Mouse (Mus musculus) Patski (cell line): ENCODE results near the gene Cd2bp2. TPM values are rescaled to one million over a fixed set of nuclear protein-coding genes. Genes with fewer than 3 reads are reported as not detected.

Experiments
- ATAC-seq: fragments of 100-300 bp; one replicate; pipeline ENCODE4 v1.8.0; 2021
- CTCF ChIA-PET: fragments of 350-600 bp; sonication (Branson Sonifier 250); formaldehyde crosslinking; loops from one replicate; lab custom pipeline; 2022; ENCODE audit warnings: inconsistent platforms; lab: Charles Lee
- POLR2A ChIA-PET: fragments of 350-600 bp; sonication (Branson Sonifier 250); formaldehyde crosslinking; loops from one replicate; lab custom pipeline; 2022; ENCODE audit warnings: antibody characterized with exemption, inconsistent platforms; lab: Charles Lee
- DNase-seq: peaks from one replicate; pipeline ENCODE4 v3.0.0-alpha.2; 2011; ENCODE audit warnings: low read depth, low spot score
- H3K27me3 ChIP-seq: fragments of 371-371 bp; one replicate; pipeline ENCODE4 v1.5.1; 2021
- CTCF ChIP-seq: fragments of 100-300 bp; IDR thresholded peaks from one replicate; pipeline ENCODE4 v1.5.1; 2021
- in situ Hi-C: fragments of 300-500 bp; cut with MboI; formaldehyde crosslinking; loops from 3 replicates; pipeline ENCODE4 v1.11.1; 2018; ENCODE audit warnings: low pct_unique_long_range_greater_than_20kb, mixed read lengths
- polyA plus RNA-seq: library from polyadenylated mRNA; unstranded; gene quantifications from one replicate; pipeline ENCODE4 v1.2.3, GENCODE M21; 2021

Cd2bp2 gene
- polyA plus RNA-seq, 1 experiment from 2014 or later: 66.6 TPM

GRCm38 (mm10) chr7:127217475-127217874, 21.6 kb upstream of the Cd2bp2 start:
- POLR2A ChIA-PET: interaction anchor here (0.8 kb wide), 1 partner anchor 8 kb away, joined by 3 read pairs; no protein-coding TSS in a partner anchor
- ATAC-seq (no peak), DNase-seq (no peak)
- no peak for TF ChIP-seq CTCF
- in situ Hi-C loops: no loop called here
- CTCF ChIA-PET: interaction anchor here (3.1 kb wide), 1 partner anchor 12 kb away, joined by 18 read pairs; no protein-coding TSS in a partner anchor
- no peaks in the 10 kb centered on the region for H3K27me3 ChIP-seq

- CTCF ChIA-PET: interaction anchor here (3.1 to 3.5 kb wide), 2 partner anchors 13 kb away, joined by 18 to 27 read pairs; no protein-coding TSS in a partner anchor
- H3K27me3 ChIP-seq: no peaks in the 10 kb centered on the region
- POLR2A ChIA-PET: no interaction called here
- in situ Hi-C loops: no loop called here
- no peak for TF ChIP-seq CTCF
- DNase-seq (no peak), ATAC-seq (no peak)
These were observed 20.5 kb upstream of the Cd2bp2 start for GRCm38 (mm10) chr7:127216307-127216706.

DNA sequence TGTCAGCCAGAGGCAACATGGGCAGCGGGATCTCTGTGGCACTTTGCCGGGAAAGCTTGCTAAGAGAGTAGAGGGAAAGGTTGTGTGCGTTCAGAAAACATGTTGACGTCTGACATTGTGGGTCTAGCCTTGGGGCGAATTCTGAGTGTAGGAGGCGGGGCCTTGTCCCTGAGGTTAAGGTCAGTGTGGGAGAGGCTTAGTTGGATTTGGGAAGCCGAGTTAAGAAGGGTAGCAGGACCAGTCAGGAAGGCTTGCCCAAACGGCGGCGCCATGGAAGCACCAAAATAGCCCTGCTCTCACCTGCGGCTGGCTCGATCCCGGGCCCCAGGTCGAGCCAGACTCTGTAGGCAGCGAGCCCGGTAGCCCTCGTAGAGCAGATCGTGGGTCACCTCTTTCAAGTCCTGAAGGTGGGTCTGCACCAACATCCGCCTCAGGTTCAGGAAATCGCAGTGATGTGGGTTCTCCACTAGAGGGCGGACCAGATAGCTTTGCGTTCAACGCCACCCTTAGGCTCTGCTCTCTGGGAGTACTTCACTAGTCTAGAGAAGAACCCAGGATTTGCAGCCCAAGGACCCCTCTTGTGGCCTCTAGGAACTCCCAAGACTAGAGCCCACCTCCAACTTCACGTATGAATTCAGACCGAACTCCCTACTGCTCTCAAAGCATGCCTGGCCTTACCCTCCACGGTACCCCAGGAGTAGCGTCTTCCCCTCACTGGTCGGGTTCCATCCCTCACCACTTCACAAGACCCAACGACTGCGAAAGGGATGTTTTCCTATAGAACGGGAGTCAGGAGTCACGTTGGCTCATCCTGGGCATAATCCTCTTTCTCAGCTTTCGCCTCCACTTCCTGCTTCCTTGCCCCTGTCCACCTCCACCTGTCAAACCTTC, 19.4 kb upstream of the Cd2bp2 start:
- ATAC-seq (peak; percentile 29), DNase-seq (no peak)
- CTCF ChIA-PET: interaction anchor here (1.3 to 3.5 kb wide), 2 partner anchors 14 to 71 kb away, joined by 3 to 27 read pairs; no protein-coding TSS in a partner anchor
- POLR2A ChIA-PET: no interaction called here
- in situ Hi-C loops: no loop called here
- no peak for TF ChIP-seq CTCF
- no peaks in the 10 kb centered on the region for H3K27me3 ChIP-seq

- TF ChIP-seq CTCF: no peak
- in situ Hi-C loops: no loop called here
- ChIA-PET CTCF (interaction anchor here (1.1 to 3.5 kb wide), 3 partner anchors 15 to 70 kb away, joined by 3 to 27 read pairs (median 3); no protein-coding TSS in a partner anchor), POLR2A (no interaction called here)
- ATAC-seq: no peak
- DNase-seq: no peak
- no peaks in the 10 kb centered on the region for H3K27me3 ChIP-seq
These were observed 18.7 kb upstream of the Cd2bp2 start for GRCm38 (mm10) chr7:127214521-127214920.

GRCm38 (mm10) chr7:127213930-127214329, 18.1 kb upstream of the Cd2bp2 start:
- DNase-seq: no peak
- no peak for ATAC-seq
- in situ Hi-C loops: no loop called here
- CTCF ChIA-PET: interaction anchor here (1.1 to 3.5 kb wide), 4 partner anchors 9 to 70 kb away, joined by 3 to 27 read pairs (median 4); no protein-coding TSS in a partner anchor
- no peaks in the 10 kb centered on the region for H3K27me3 ChIP-seq
- POLR2A ChIA-PET: no interaction called here
- no peak for TF ChIP-seq CTCF

GRCm38 (mm10) chr7:127213485-127213884, 17.6 kb upstream of the Cd2bp2 start:
- TF ChIP-seq CTCF: no peak
- no peak for ATAC-seq
- CTCF ChIA-PET: interaction anchor here (1.0 to 3.5 kb wide), 6 partner anchors 10 to 69 kb away, joined by 3 to 27 read pairs (median 4); no protein-coding TSS in a partner anchor
- no peaks in the 10 kb centered on the region for H3K27me3 ChIP-seq
- DNase-seq: no peak
- in situ Hi-C loops: no loop called here
- POLR2A ChIA-PET: no interaction called here

- DNase-seq: no peak
- ChIA-PET POLR2A (no interaction called here), CTCF (interaction anchor here (1.0 to 3.5 kb wide), 5 partner anchors 10 to 25 kb away, joined by 3 to 27 read pairs (median 5); no protein-coding TSS in a partner anchor)
- no peak for ATAC-seq
- in situ Hi-C loops: no loop called here
- H3K27me3 ChIP-seq: no peaks in the 10 kb centered on the region
- no peak for TF ChIP-seq CTCF
These were observed 16.8 kb upstream of the Cd2bp2 start for GRCm38 (mm10) chr7:127212432-127213250.

GRCm38 (mm10) chr7:127211014-127211745, 15.3 kb upstream of the Cd2bp2 start:
- in situ Hi-C loops: no loop called here
- ATAC-seq: no peak
- CTCF ChIA-PET: interaction anchor here (2.3 kb wide), 1 partner anchor 18 kb away, joined by 8 read pairs; no protein-coding TSS in a partner anchor
- DNase-seq: no peak
- no peak for TF ChIP-seq CTCF
- POLR2A ChIA-PET: no interaction called here
- H3K27me3 ChIP-seq: no peaks in the 10 kb centered on the region

- no peaks in the 10 kb centered on the region for H3K27me3 ChIP-seq
- no peak for DNase-seq
- in situ Hi-C loops: no loop called here
- TF ChIP-seq CTCF: no peak
- ChIA-PET POLR2A (no interaction called here), CTCF (interaction anchor here (1.4 to 2.3 kb wide), 2 partner anchors 9 to 19 kb away, joined by 3 to 8 read pairs; no protein-coding TSS in a partner anchor)
- no peak for ATAC-seq
These were observed 14.4 kb upstream of the Cd2bp2 start for GRCm38 (mm10) chr7:127210266-127210665.
